Comparison of ENCODE assay signal across 1 mouse cellular context in the genomic region with DNA sequence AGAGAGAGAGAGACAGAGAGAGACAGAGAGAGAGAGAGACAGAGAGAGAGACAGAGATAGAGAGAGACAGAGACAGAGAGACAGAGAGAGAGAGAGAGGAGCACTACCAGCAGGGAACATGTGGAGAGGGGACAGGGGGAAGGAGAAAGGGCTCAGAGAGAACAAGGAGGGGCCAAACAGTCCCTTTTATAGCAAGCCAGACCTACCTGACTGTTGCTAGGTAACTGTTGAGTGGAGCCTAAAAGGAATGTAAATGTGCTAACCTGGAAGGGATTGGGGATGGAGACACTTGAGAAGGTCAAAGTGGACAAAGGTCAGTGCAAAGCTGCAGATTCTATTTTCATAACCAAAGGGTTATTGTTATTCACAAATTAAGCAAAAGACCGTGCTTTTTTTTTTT.
TF ChIP-seq lines count a peak whose summit lies in the region.

No protein-coding gene starts in this region.

TF ChIP-seq in MEL, 35 proteins besides CTCF, POLR2A, EP300 and RAD21:
- TF ChIP-seq ZNF384 (IDR thresholded peaks at IDR 0.05; ENCODE audit: low read depth, low read length) = 0 out of 2 replicates have a peak, but pooled peaks have one; percentile 14
- no peak for TF ChIP-seq MYC (IDR thresholded peaks at IDR 0.05; ENCODE audit: low read depth, low read length)
